Mouse (Mus musculus): Measurements from ENCODE around the gene Nfkb1.

The Nfkb1 gene

DNA sequence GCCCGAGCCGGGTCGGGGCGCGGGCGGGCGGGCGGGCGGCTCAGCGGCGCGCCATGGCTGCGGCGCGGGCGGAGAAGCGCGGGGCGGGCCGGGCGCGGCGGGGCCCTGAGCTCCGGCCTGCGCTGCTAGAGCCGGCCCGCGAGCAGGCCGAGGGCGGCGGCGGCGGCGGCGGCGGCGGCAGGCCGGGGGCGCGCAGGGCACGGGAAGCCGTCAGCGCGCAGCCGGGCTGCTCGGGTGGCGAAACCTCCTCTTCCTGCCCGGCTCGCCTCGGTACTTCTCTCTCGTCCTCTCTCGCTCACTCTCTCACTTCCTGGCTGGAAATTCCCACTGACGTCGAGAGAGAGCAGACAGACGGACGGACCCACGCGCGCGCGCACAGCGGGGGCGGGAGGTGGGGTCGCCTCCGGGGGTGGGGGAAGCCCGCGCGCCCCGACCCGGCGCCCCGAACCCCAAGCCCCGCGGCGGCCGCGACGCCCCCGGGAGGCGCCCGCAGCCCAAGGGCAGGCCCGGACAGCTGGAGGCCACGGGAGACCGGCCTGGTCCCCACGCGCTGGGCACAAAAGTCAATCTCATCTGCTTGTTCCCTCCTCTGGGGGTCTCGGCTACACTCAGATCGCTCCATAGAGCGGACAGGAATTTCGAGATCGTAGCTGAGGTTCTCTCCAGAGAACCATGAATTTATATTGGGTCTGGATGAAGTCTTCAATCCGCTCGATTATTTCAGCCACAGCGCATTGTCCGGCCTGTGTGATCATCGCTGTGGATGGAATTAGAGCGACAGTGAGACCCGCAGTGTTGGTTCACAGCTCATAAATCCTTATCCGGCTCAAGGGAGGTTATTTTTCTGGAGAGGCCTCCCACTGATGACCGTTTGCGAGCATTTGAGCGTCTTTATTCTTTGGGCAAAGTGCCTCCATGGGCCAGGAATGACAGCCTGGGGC, at the start of gene Nfkb1:
TSS of gene Nfkb1 (minus strand) at position 357 of the 941 bp plus-strand sequence.
- DNase-seq (ENCODE audit: low read depth, low spot score) = no peak

GRCm38 (mm10) chr3:135740711-135741110, 49.4 kb upstream of the Nfkb1 start:
- no peak for DNase-seq (ENCODE audit: low read depth, low spot score)

- DNase-seq (ENCODE audit: low read depth, low spot score) = no peak
These were observed 43.4 kb upstream of the Nfkb1 start for GRCm38 (mm10) chr3:135734736-135735135.

- no peak for DNase-seq (ENCODE audit: low read depth, low spot score)
These were observed 41.5 kb upstream of the Nfkb1 start for GRCm38 (mm10) chr3:135732747-135733445.

DNA sequence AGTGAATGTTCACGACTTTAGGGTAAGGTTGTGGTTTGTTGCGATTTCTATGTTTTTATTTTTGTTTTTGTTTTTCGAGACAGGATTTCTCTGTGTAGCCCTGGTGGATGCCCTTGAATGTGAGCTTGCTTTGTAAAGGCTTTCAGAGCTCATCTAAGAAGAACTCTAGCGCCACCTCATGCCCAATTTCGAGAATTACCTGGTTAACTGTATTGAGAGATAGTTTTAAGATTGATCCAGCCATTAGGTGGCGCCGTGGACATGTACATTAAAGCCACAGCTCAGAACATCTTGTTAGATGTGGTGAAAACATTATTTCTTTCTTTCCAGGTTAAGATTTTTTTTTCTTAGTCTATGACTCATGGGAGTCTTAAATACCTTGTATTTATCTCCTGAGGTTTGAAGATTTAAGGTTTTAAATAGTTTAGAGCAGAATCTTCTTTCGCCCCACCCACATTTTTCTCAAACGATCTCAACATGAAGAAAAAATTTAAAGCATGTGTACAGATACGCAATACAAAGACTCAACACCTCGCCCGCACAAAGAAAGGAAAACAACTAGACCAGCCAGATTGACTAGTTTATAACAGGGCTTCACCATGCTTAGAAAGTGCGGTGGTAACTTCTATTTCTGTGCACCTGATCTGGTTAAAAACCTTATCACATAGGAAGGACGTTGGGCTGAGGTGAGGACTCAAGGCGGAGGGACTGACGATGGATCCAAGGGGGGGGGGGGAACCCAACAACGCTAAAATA, 40.1 kb upstream of the Nfkb1 start:
- peak; percentile 96 for DNase-seq (ENCODE audit: low read depth, low spot score)

DNA sequence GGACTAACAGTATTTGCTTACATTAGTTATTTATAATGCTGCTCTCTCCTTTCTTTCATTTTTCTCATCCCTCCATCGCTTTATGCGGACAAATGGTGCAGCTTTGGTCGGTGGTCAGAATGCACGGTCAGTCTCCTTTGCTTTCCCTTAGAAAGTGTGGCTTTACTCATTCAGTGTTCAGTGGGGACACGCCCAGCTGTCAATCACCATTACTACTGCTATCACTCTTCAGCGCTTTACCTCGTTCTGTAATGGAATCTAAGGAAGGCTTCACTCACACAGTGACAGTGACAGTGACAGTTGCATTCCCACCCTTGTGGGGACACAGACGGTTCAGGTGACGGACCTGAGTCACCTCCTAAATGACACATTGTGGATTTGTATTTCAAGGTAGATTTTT, 39.4 kb upstream of the Nfkb1 start:
- DNase-seq (ENCODE audit: low read depth, low spot score) = no peak

DNA sequence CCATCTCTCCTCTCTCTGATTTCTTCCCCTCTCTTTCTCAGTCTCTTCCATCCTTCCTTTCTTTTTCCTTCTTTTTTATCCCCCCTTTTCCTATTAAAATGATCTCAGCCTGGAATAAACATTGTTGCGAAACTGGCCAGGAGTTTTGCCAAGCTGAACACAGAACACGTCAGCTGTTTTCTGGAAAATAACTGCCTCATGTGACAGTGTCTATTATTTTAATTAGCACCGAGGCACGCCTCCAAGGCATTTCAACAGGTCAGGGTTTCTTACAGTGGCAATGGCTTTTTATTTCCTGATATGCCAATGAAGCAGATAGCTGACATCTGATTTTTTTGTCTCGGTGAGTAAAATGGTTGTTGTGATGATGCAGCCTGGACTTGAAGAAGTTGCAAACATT, 38.2 kb upstream of the Nfkb1 start:
- DNase-seq (ENCODE audit: low read depth, low spot score) = no peak

- DNase-seq (ENCODE audit: low read depth, low spot score) = no peak
These were observed 37.6 kb upstream of the Nfkb1 start for GRCm38 (mm10) chr3:135728900-135729299.

DNA sequence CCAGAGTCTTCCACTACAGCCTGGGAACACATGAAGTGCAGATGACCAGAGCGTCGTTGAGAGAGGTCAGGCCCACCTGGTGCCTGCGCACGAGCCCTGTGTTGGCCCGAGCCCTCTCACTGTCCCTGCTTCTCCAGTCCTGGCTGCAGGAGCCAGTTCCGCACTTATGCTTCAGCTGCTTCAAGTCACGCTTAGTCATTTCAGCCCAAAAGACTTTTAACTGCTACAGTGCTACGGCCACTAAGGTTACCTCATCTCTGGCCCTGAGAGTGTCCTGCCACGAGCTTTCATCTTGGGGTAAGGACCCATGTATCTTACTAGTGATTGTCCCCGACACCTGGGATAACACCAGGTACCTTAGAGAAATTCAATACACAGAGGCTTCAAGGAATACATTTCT, 36.0 kb upstream of the Nfkb1 start:
- DNase-seq (ENCODE audit: low read depth, low spot score) = no peak

DNA sequence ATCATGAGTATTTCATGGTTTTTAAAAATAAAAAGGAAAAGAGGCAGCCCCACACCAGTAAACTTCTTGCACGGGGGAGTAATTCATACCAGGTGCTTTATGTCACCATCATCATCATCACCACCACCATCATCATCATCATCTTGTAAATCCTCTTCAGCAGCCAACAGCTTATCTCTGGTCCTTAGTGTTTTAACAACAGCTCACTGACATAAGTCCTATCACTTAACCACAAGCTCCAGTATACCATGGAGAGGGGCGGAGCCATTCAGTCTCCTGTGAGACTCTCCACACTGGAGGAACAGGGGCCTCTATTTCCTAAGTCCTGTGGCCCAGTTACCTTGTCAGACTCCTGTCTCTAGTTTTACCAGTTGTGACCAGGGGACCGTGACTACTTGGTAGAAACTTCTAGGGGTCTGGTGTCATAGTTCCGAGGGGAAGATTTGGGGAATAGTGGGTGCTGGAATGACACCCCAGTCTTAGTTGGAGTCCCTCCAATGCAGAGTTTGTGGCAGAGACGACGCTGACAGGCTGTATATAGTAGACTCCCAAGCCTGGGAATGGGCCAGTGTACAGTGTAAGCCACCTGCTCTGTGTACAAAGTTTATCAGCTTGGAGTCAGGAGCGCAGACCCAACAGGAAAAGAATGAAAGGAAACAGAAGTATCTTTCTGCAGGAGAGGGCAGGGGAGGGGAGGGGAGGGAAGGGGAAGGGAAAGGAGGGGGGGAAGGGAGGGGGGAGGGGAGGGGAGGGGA, 35.4 kb upstream of the Nfkb1 start:
- no peak for DNase-seq (ENCODE audit: low read depth, low spot score)

- no peak for DNase-seq (ENCODE audit: low read depth, low spot score)
These were observed 34.7 kb upstream of the Nfkb1 start for GRCm38 (mm10) chr3:135726023-135726422.

- no peak for DNase-seq (ENCODE audit: low read depth, low spot score)
These were observed 30.8 kb upstream of the Nfkb1 start for GRCm38 (mm10) chr3:135722104-135722503.

DNA sequence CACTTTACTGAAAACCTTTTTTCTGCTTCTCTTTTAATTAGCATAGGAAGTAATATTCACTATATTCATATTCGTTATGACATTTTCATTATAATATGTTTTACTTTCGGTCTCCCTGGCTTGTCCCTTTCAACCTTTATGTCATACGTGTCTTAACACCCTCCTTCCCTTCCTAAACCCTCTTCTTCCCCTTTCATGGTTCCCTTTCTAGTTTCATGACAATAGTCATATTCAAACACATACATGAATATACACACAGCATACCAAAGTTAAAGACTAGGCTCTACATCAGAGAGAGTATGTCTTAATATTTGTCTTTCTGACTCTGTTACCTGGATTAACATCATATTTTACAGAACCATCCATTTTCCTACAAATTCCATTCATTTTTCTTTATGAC, 28.6 kb upstream of the Nfkb1 start:
- no peak for DNase-seq (ENCODE audit: low read depth, low spot score)

GRCm38 (mm10) chr3:135719179-135719532, 27.8 kb upstream of the Nfkb1 start:
- DNase-seq (ENCODE audit: low read depth, low spot score) = no peak

GRCm38 (mm10) chr3:135718323-135719178, 27.2 kb upstream of the Nfkb1 start:
- no peak for DNase-seq (ENCODE audit: low read depth, low spot score)

DNA sequence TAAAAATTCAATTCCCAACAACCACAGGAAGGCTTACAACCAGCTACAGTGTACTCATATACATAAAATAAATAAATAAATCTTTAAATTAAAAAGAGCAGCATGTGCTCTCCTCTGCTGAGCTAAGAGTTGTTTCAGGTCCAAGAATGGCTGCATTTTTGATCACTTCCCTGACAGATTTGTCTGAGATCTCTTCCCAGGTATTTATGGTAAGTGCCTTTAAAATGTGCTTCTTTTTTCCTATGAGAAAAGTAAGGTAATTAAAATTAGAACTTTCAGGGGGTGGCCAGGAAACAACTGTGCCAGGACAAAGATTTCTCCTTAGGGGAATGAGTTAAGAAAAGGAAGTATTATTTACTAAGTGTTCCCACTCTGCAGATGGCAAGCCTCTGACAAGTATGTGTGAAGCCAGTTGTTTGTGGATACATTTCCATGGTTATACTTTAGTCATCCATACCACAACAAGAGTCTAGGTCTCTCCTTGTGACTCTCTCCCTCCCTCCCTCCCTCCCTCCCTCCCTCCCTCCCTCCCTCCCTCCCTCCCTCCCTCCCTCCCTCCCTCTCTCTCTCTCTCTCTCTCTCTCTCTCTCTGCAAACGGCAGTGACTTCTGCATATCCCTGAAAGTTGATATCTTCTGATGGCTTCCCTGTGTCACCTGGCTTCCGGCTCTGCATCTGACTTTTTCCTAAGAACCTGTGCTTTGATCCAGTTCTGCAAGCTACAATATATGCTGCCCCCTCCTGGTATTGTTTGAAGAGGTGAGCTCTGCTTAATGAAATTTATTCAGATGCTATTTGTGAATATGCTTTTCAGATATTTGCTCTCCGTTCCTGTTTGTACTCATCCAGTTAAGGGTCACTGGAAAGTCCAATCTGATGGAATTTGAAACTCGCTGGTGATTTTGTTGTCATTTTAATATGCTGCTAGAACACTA, 21.9 kb upstream of the Nfkb1 start:
- no peak for DNase-seq (ENCODE audit: low read depth, low spot score)

DNA sequence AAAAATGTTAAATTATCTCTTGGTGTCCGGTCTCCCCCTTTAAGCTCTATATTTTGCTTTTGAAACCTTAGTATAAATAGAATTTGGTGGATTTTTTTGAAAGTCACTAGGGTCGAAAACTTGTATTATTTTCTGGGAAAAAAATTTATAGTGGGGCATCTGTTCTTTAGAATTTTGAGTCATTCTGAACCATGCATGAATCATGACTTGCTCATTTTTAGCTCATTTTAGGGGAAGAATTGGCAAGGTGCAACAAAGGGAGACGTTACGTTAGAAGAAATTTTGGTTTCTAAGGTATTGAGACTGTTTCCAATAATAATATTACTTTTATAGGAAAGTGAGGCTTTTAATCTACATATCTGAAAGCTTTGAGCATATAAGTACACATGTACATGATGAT, 20.3 kb upstream of the Nfkb1 start:
- no peak for DNase-seq (ENCODE audit: low read depth, low spot score)

GRCm38 (mm10) chr3:135711040-135711570, 19.8 kb upstream of the Nfkb1 start:
- DNase-seq (ENCODE audit: low read depth, low spot score) = no peak

- no peak for DNase-seq (ENCODE audit: low read depth, low spot score)
These were observed 12.0 kb upstream of the Nfkb1 start for GRCm38 (mm10) chr3:135703307-135703706.
